Mouse (Mus musculus) ES-Bruce4 (cell line): ENCODE results near the gene Dpf3. TPM values are rescaled to one million over a fixed set of nuclear protein-coding genes. Genes with fewer than 3 reads are reported as not detected.

Source experiments
- H3K27ac ChIP-seq: 2 replicates; pipeline ENCODE4 v1.5.1; 2012; ENCODE audit warnings: low read length, inconsistent platforms; ENCODE audit not compliant: insufficient read depth
- H3K27me3 ChIP-seq: 2 replicates; pipeline ENCODE4 v1.6.1; 2012; ENCODE audit warnings: mild to moderate bottlenecking, low read length, inconsistent platforms; ENCODE audit not compliant: control insufficient read depth, poor library complexity, insufficient read depth, severe bottlenecking
- H3K36me3 ChIP-seq: 2 replicates; pipeline ENCODE4 v1.6.1; 2012; ENCODE audit warnings: inconsistent platforms, mild to moderate bottlenecking, low read length, moderate library complexity; ENCODE audit not compliant: control insufficient read depth, poor library complexity, insufficient read depth, severe bottlenecking
- H3K4me1 ChIP-seq: one replicate; pipeline ENCODE4 v1.8.1; 2011; ENCODE audit warnings: low read length; ENCODE audit not compliant: control insufficient read depth, insufficient read depth
- H3K4me3 ChIP-seq: 2 replicates; pipeline ENCODE4 v1.5.1; 2011; ENCODE audit warnings: low read depth, mild to moderate bottlenecking, low read length
- H3K9ac ChIP-seq: 2 replicates; pipeline ENCODE4 v1.6.1; 2012; ENCODE audit warnings: low read depth, mild to moderate bottlenecking, inconsistent platforms; ENCODE audit not compliant: poor library complexity, severe bottlenecking
- H3K9me3 ChIP-seq: replicated peaks from 2 replicates; pipeline ENCODE4 v1.6.1; 2012; ENCODE audit warnings: mild to moderate bottlenecking, low read length, inconsistent platforms; ENCODE audit not compliant: control insufficient read depth, poor library complexity, insufficient read depth, severe bottlenecking
- CTCF ChIP-seq: IDR thresholded peaks from one replicate; pipeline ENCODE4 v1.8.1; 2011; ENCODE audit warnings: low read depth, low read length
- EP300 ChIP-seq: IDR thresholded peaks from 2 replicates; pipeline ENCODE4 v1.6.1; 2011; ENCODE audit warnings: low read depth, low read length; ENCODE audit not compliant: insufficient read depth
- POLR2A ChIP-seq: IDR thresholded peaks from one replicate; pipeline ENCODE4 v1.8.1; 2011; ENCODE audit warnings: low read length; ENCODE audit not compliant: insufficient read depth
- polyA plus RNA-seq: library from polyadenylated mRNA; stranded (reverse); fragments of >200 nt; gene quantifications from 2 replicates; pipeline ENCODE4 v1.2.4, GENCODE M21; 2011; ENCODE audit warnings: low read depth; ENCODE audit not compliant: missing spikeins, insufficient read depth, insufficient read length

Gene Dpf3
- polyA plus RNA-seq, 1 experiment: not detected

DNA sequence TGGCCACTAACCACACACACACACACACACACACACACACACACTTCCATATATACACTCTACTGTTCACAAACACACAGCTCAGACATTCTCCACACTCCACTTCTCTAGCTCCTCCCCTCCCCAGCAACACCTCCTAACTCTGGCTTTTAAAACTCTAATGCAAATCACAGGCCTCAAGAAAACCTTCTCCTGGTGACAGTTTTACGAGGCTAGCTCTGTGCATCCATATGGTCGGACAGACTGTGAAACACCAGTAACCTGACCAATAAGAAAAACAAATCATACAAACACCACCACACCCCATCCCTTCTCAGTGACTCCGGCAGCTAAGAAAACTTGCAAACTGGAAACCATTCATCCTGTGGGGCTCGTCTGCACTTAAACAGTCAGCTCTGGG lies 6.1 kb downstream of the Dpf3 start:
- Histone ChIP-seq H3K4me1 (no peaks in the 10 kb centered on the region), H3K36me3 (no peaks in the 10 kb centered on the region), H3K9me3 (no peaks in the 10 kb centered on the region), H3K4me3 (no peak overlapping the region), H3K27me3 (peaks cover 12% of the 10 kb centered on the region), H3K27ac (no peak overlapping the region), H3K9ac (no peak overlapping the region)
- no peak for TF ChIP-seq POLR2A
- TF ChIP-seq EP300: no peak
- TF ChIP-seq CTCF: no peak

DNA sequence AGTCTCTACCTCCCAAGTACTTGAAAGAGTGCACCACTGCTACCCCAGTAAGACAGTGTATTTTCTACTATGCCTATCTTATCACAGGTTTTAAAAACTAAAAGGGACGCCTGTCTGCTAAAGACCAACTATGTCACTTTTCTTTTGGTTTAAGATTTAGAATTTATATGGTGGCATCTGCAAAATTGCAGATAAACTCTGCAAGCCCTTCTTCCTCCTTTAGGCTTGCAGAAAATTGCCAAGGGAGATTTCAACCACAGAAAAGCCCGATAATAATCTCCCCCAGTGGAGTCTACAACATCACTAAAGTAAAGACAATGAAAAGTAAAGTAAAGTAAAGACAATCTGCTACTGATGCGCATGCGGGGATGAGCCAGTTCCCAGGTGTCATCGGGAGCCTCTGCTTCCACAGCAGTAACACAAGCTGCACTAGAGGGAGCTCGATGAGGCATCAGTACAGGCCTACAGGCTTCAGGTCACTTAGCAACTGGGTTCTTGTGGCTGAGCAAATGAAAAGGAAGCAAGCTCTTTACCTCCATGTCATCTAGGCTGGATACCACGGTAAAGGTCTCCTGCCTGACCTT lies 7.6 kb downstream of the Dpf3 start:
- H3K9ac ChIP-seq: no peak overlapping the region
- H3K27me3 ChIP-seq: no peaks in the 10 kb centered on the region; the same call in 1 of the 2 replicates
- TF ChIP-seq POLR2A: no peak
- TF ChIP-seq CTCF: no peak
- no peak for TF ChIP-seq EP300
- no peaks in the 10 kb centered on the region for H3K4me1 ChIP-seq
- H3K9me3 ChIP-seq: no peaks in the 10 kb centered on the region
- H3K27ac ChIP-seq: no peak overlapping the region
- no peaks in the 10 kb centered on the region for H3K36me3 ChIP-seq
- no peak overlapping the region for H3K4me3 ChIP-seq

DNA sequence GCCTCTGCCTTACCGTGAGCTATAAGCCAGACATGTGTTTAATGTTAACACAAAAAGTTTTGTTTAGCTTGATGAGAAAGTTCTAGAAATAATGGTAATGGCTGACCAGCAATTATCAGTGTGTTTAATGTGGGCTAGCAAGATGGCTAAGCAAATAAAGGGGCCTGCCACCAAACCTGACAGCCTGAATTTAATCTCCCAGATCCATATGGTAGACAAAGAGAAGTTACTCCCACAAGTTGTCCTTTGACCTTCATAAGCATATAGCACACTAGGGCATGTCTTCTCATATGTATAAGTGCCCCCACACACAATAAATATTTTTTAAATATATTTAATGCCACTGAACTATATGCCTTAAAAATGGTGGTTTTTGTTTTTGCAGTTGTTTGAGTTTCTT lies 8.4 kb downstream of the Dpf3 start:
- TF ChIP-seq CTCF: no peak
- TF ChIP-seq EP300: no peak
- TF ChIP-seq POLR2A: no peak
- H3K27me3 ChIP-seq: no peaks in the 10 kb centered on the region
- H3K4me3 ChIP-seq: no peak overlapping the region
- no peak overlapping the region for H3K9ac ChIP-seq
- no peaks in the 10 kb centered on the region for H3K36me3 ChIP-seq
- no peaks in the 10 kb centered on the region for H3K4me1 ChIP-seq
- H3K9me3 ChIP-seq: no peaks in the 10 kb centered on the region
- H3K27ac ChIP-seq: no peak overlapping the region

DNA sequence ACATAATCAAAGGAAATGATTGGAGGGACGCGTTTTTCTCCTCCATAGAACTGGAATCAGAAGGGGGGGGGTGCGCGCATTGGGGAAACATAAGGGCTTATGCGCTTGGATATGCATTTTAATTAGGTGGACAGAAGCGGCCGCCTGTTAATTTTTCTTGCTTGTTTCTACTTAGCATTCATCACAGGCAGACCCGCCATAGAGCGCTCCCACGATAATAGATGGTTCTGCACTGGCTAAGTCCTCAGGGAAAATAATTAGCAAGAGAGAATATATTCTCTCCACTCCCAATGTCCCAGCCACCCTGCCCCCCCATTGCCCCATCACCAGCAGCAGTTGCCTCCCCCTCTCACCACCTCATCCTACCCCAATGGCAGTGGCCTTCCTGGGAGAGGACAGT lies 11.2 kb downstream of the Dpf3 start:
- Histone ChIP-seq H3K4me3 (no peak overlapping the region), H3K9ac (no peak overlapping the region), H3K4me1 (no peaks in the 10 kb centered on the region), H3K36me3 (no peaks in the 10 kb centered on the region), H3K27ac (no peak overlapping the region), H3K9me3 (no peaks in the 10 kb centered on the region), H3K27me3 (no peaks in the 10 kb centered on the region)
- TF ChIP-seq EP300 (no peak), CTCF (no peak), POLR2A (no peak)

DNA sequence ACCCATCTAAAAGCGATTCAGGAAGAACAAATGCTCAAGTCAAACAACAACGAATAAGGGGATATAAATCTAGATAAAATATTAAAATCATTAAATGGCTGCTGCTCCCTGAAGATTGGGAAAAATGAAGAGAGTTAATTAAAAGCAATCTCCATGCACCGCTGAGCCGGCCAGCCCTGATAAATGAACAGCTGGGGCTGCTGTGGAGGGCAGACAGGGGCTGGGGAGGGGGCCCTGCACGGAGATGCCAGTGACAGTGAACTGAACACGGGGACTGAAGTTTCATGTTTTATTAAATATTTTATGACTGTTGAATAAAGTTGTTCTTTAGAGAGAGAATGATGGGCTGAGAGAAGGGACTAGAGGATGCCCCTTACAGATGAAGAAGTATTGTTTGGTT lies 12.1 kb downstream of the Dpf3 start:
- Histone ChIP-seq H3K27me3 (no peaks in the 10 kb centered on the region; the same call in 1 of the 2 replicates), H3K4me1 (no peaks in the 10 kb centered on the region), H3K9me3 (no peaks in the 10 kb centered on the region), H3K4me3 (no peak overlapping the region), H3K36me3 (no peaks in the 10 kb centered on the region), H3K27ac (no peak overlapping the region), H3K9ac (no peak overlapping the region)
- TF ChIP-seq EP300: no peak
- TF ChIP-seq POLR2A: no peak
- no peak for TF ChIP-seq CTCF

DNA sequence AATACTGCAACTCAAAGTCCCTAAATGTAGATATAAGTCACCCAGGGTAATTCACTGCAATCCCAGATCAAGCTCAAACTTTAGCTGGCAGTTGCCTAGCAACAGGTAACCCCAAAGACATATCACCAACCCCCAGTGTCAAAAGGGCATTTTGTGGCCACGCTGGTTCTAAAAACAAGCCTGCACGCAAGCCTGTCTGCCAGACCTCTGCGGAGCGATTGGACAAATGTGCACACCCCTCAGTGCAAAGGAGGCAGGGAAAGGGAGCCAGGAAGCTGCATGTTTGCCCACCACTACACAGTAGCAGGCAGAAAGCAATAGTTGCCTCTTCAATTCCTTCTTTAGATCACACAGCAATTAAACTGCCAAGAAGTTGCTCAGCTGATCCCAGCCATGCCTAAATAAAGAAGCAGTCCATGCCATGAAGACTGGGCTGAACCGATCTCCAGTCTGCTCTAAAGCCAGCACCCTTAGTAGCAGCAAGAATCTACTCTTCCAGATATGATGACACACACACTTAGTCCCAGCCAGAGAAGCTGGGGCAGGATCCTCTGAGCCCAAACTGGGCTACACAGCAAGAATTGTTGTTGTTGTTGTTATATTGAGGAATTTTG lies 13.4 kb downstream of the Dpf3 start:
- Histone ChIP-seq H3K27me3 (no peaks in the 10 kb centered on the region; the same call in 1 of the 2 replicates), H3K36me3 (no peaks in the 10 kb centered on the region), H3K9ac (no peak overlapping the region), H3K27ac (no peak overlapping the region), H3K4me3 (no peak overlapping the region), H3K4me1 (no peaks in the 10 kb centered on the region), H3K9me3 (no peaks in the 10 kb centered on the region)
- TF ChIP-seq POLR2A: no peak
- no peak for TF ChIP-seq EP300

DNA sequence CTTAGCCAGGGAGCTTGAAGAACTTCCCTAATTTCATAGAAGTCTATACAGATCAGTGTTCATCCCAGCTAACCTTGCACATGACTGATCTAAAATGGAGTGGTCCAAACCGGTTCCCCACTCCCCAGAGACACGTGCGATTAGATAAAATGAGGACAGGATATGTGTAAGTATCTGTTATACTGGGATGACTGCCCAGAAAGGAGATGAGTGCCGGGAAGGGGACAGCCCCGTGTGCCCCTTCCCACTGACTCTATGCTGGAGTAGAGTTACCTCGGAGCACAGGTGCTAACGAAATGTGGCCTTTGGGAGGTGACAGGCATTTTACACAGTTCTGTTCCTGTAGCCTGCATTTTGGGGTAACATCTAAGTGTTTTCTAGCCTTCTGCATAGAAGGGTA lies 15.8 kb downstream of the Dpf3 start:
- no peaks in the 10 kb centered on the region; the same call in 1 of the 2 replicates for H3K27me3 ChIP-seq
- H3K36me3 ChIP-seq: no peaks in the 10 kb centered on the region
- TF ChIP-seq POLR2A (no peak), EP300 (no peak), CTCF (no peak)
- H3K9ac ChIP-seq: no peak overlapping the region
- H3K4me3 ChIP-seq: no peak overlapping the region
- H3K4me1 ChIP-seq: no peaks in the 10 kb centered on the region
- no peaks in the 10 kb centered on the region for H3K9me3 ChIP-seq
- H3K27ac ChIP-seq: no peak overlapping the region
